Mouse (Mus musculus) stomach, embryonic 14.5 days (tissue): ENCODE measurements around the gene Abcb9. TPM values are rescaled to one million over a fixed set of nuclear protein-coding genes. Genes with fewer than 3 reads are reported as not detected.
A peak's percentile ranks its signal among the peaks of the same experiment; 100 is the strongest.

Source experiments
- ATAC-seq: fragments of 200-750 bp; cut with Nextera tagmentation; 2 replicates; pipeline ENCODE4 v1.8.0; 2017; ENCODE audit warnings: low read depth, moderate TSS enrichment; ENCODE audit not compliant: insufficient number of reproducible peaks, insufficient read depth, low FRiP score
- H3K27ac ChIP-seq: fragments of 300-500 bp; sonication (generic); 2 replicates; pipeline ENCODE4 v1.5.1; 2014; ENCODE audit warnings: mild to moderate bottlenecking, low read length, moderate library complexity, mixed read lengths
- H3K27me3 ChIP-seq: fragments of 300-500 bp; sonication (generic); 2 replicates; pipeline ENCODE4 v1.6.1; 2014; ENCODE audit warnings: low read length, control low read depth, mixed read lengths; ENCODE audit not compliant: control insufficient read depth, insufficient read depth
- H3K36me3 ChIP-seq: fragments of 300-500 bp; sonication (generic); 2 replicates; pipeline ENCODE4 v1.6.1; 2014; ENCODE audit warnings: mild to moderate bottlenecking, control low read depth, low read length, moderate library complexity, mixed read lengths; ENCODE audit not compliant: control insufficient read depth, insufficient read depth
- H3K4me1 ChIP-seq: fragments of 300-500 bp; sonication (generic); 2 replicates; pipeline ENCODE4 v1.6.1; 2014; ENCODE audit warnings: low read length, control low read depth, mixed read lengths; ENCODE audit not compliant: control insufficient read depth, insufficient read depth
- H3K4me2 ChIP-seq: fragments of 300-500 bp; sonication (generic); replicated peaks from 2 replicates; pipeline ENCODE4 v1.6.1; 2014; ENCODE audit warnings: low read depth, low read length, control low read depth
- H3K4me3 ChIP-seq: fragments of 300-500 bp; sonication (generic); 2 replicates; pipeline ENCODE4 v1.5.1; 2014; ENCODE audit warnings: low read depth, low read length, control low read depth
- H3K9ac ChIP-seq: fragments of 300-500 bp; sonication (generic); replicated peaks from 2 replicates; pipeline ENCODE4 v1.6.1; 2014; ENCODE audit warnings: low read depth, mild to moderate bottlenecking, control low read depth, low read length, moderate library complexity, mixed read lengths
- H3K9me3 ChIP-seq: fragments of 300-500 bp; sonication (generic); 2 replicates; pipeline ENCODE4 v1.6.1; 2016; ENCODE audit warnings: low read depth, low read length, control low read depth; ENCODE audit not compliant: control insufficient read depth
- WGBS: fragments of 180-500 bp; shearing (Covaris S2); extraction: QIAGEN DNeasy Blood & Tissue Kit; methylation state at CpG from one replicate; pipeline ENCODE4 v1.1.7; 2014; 5-methylcytosine and 5-hydroxymethylcytosine counted together
- polyA plus RNA-seq: library from polyadenylated mRNA; unstranded; fragments of >200 nt; fragmentation: Nextera tagmentation; extraction: Ambion mirVana; gene quantifications from 2 replicates; pipeline ENCODE4 v1.2.1, GENCODE M21; 2014

Gene Abcb9
- polyA plus RNA-seq, 1 experiment from 2014 or later, result 1.7 TPM

- H3K27ac ChIP-seq, result no peak overlapping the region
- no peak for ATAC-seq
- H3K9ac ChIP-seq, result no peak overlapping the region
- no peaks in the 10 kb centered on the region for H3K27me3 ChIP-seq
- peaks cover 21% of the 10 kb centered on the region for H3K36me3 ChIP-seq
- H3K4me2 ChIP-seq, result no peak overlapping the region
- 91% methylated on average over 24 of the region's 24 CpGs for WGBS
- peaks cover 20% of the 10 kb centered on the region for H3K4me1 ChIP-seq
- H3K4me3 ChIP-seq, result no peak overlapping the region
- H3K9me3 ChIP-seq, result no peaks in the 10 kb centered on the region
These were observed 18.9 kb upstream of the Abcb9 start for GRCm38 (mm10) chr5:124114276-124115025.

GRCm38 (mm10) chr5:124113030-124113429 is 17.4 kb upstream of the Abcb9 start:
- WGBS, result 13% methylated on average over 14 of the region's 14 CpGs
- H3K27ac ChIP-seq, result peak overlapping the region; percentile 48; the same call in 1 of the 2 replicates
- peak overlapping the region; percentile 89 for H3K4me3 ChIP-seq
- H3K4me2 ChIP-seq, result peak overlapping the region; percentile 95
- H3K36me3 ChIP-seq, result peaks cover 8% of the 10 kb centered on the region
- no peaks in the 10 kb centered on the region for H3K27me3 ChIP-seq
- H3K9ac ChIP-seq, result peak overlapping the region; percentile 63
- no peaks in the 10 kb centered on the region for H3K9me3 ChIP-seq
- H3K4me1 ChIP-seq, result peaks cover 20% of the 10 kb centered on the region
- ATAC-seq, result no peak

- peak overlapping the region; percentile 63 for H3K9ac ChIP-seq
- H3K4me2 ChIP-seq, result peak overlapping the region; percentile 95
- no peaks in the 10 kb centered on the region for H3K27me3 ChIP-seq
- WGBS, result 1% methylated on average over 18 of the region's 18 CpGs
- ATAC-seq, result no peak
- H3K9me3 ChIP-seq, result no peaks in the 10 kb centered on the region
- peak overlapping the region; percentile 89 for H3K4me3 ChIP-seq
- peaks cover 17% of the 10 kb centered on the region for H3K4me1 ChIP-seq
- H3K27ac ChIP-seq, result peak overlapping the region; percentile 79; the same call in 1 of the 2 replicates
- peaks cover 3% of the 10 kb centered on the region; the same call in 1 of the 2 replicates for H3K36me3 ChIP-seq
These were observed 16.9 kb upstream of the Abcb9 start for GRCm38 (mm10) chr5:124112531-124112930.

- Histone ChIP-seq H3K4me3 (peak within 1 kb of the TSS; percentile 89), H3K9me3 (no peaks in the 10 kb centered on the region), H3K36me3 (no peaks in the 10 kb centered on the region; the same call in 1 of the 2 replicates), H3K9ac (peak within 1 kb of the TSS; percentile 63), H3K4me1 (peaks cover 14% of the 10 kb centered on the region), H3K27ac (peak within 1 kb of the TSS; percentile 79), H3K4me2 (peak within 1 kb of the TSS; percentile 95), H3K27me3 (no peaks in the 10 kb centered on the region)
- peak; percentile 97 for ATAC-seq
- 3% methylated on average over 66 of the region's 66 CpGs for WGBS
These were observed 16.3 kb upstream of the Abcb9 start, which contains the start of gene Ogfod2 for GRCm38 (mm10) chr5:124111742-124112497. Gene Ogfod2, plus strand, starts transcription at chr5:124112297.

GRCm38 (mm10) chr5:124111077-124111741 is 15.6 kb upstream of the Abcb9 start:
- H3K4me3 ChIP-seq, result peak overlapping the region; percentile 89
- H3K9ac ChIP-seq, result peak overlapping the region; percentile 25; the same call in 1 of the 2 replicates
- H3K27ac ChIP-seq, result peak overlapping the region; percentile 79; the same call in 1 of the 2 replicates
- no peak for ATAC-seq
- peaks cover 10% of the 10 kb centered on the region; the same call in 1 of the 2 replicates for H3K4me1 ChIP-seq
- 23% methylated on average over 17 of the region's 17 CpGs for WGBS
- H3K4me2 ChIP-seq, result peak overlapping the region; percentile 95
- H3K36me3 ChIP-seq, result no peaks in the 10 kb centered on the region; the same call in 1 of the 2 replicates
- no peaks in the 10 kb centered on the region for H3K9me3 ChIP-seq
- H3K27me3 ChIP-seq, result no peaks in the 10 kb centered on the region

- Histone ChIP-seq H3K4me2 (no peak overlapping the region), H3K27ac (no peak overlapping the region), H3K4me1 (no peaks in the 10 kb centered on the region), H3K27me3 (no peaks in the 10 kb centered on the region), H3K9me3 (no peaks in the 10 kb centered on the region), H3K9ac (no peak overlapping the region), H3K4me3 (no peak overlapping the region), H3K36me3 (no peaks in the 10 kb centered on the region)
- no peak for ATAC-seq
- 94% methylated on average over 9 of the region's 9 CpGs for WGBS
These were observed 8.0 kb upstream of the Abcb9 start for GRCm38 (mm10) chr5:124103552-124103951.

- ATAC-seq, result no peak
- Histone ChIP-seq H3K36me3 (no peaks in the 10 kb centered on the region), H3K4me2 (no peak overlapping the region), H3K27me3 (no peaks in the 10 kb centered on the region), H3K9me3 (no peaks in the 10 kb centered on the region), H3K27ac (no peak overlapping the region), H3K4me3 (no peak overlapping the region), H3K4me1 (no peaks in the 10 kb centered on the region), H3K9ac (no peak overlapping the region)
- WGBS, result 87% methylated on average over 3 of the region's 3 CpGs
These were observed 7.4 kb upstream of the Abcb9 start for GRCm38 (mm10) chr5:124103020-124103419.

GRCm38 (mm10) chr5:124102326-124102725 is 6.7 kb upstream of the Abcb9 start:
- no peaks in the 10 kb centered on the region for H3K27me3 ChIP-seq
- H3K4me2 ChIP-seq, result no peak overlapping the region
- no peaks in the 10 kb centered on the region for H3K4me1 ChIP-seq
- ATAC-seq, result no peak
- no peaks in the 10 kb centered on the region for H3K36me3 ChIP-seq
- 81% methylated on average over 6 of the region's 6 CpGs for WGBS
- no peaks in the 10 kb centered on the region for H3K9me3 ChIP-seq
- no peak overlapping the region for H3K27ac ChIP-seq
- no peak overlapping the region for H3K9ac ChIP-seq
- H3K4me3 ChIP-seq, result no peak overlapping the region
